Mouse (Mus musculus): Measurements from ENCODE around the gene Polr2e.

DNA sequence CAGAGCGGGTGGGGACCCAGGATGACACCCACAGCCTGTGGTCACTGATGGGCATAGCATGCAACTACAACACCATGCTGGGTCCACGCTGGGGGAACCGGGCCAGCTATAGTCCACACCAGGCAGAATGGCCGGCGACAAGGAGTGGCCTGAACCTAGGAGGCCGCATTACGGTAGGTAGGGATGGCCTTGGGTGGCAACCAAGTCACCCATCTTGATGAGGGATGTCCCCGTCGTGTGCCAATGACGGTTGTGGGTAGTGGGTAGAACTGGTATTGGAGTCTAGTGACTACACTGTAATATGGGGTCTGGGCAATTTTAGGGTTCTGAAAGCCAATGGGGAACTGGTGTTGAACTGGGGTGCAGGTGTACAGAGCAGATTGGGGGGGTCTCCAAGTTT, 22.7 kb downstream of the Polr2e start:
- TF ChIP-seq UBTF (IDR thresholded peaks at IDR 0.05; ENCODE audit: low read depth, low read length) (no peak), EP300 (IDR thresholded peaks at IDR 0.05; ENCODE audit: low read length) (no peak)
